Mouse (Mus musculus): ENCODE measurements around the gene Spindoc.

DNA sequence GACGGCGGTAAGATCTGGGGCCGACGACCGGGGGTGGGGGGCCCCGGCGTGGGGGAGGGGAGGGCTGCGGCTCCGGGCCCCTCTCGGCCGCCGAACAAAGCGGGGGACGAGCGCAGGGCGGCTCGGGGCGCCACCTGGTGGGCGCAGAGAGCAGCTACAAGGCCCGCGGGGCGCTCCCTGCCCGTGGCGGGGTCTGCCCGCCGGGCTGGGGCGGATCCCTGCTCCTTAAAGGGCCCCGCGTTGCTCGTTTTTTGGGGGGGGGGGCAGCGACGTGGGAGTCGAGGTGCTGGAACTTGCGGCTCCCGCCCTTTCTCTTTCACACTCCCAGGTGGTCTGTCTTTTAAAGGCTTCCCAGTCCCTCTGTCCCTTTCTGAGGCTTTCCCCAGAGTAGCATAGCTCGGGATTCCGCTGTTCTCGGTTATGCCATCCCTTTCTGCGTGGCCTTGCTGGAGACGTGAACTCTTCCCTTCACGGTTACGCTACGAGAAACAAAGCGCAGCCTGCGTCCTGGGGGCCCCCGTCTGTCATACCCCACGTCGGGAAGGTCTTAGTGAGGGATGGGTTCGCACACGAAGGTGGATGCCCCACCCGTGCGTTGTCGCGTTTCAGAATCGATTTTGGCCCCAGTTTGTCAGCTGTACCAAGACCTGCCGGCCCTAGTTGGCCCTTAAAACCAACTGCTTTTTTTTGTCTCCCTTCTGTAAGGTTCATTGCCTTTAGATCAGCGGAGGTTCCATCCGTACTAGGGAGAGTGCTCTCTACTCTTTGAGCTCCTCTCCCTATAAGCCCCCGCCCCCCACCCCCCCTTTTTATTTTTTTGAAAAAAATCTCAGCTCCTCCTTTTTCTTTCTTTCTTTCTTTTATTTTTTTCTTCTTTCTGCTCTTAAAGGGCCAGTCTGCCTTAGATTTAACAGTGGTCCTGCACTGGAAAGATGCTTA, 35.4 kb upstream of the Spindoc start:
- TF ChIP-seq POLR2AphosphoS5 (IDR thresholded peaks at IDR 0.05; ENCODE audit: insufficient replicate concordance, low read depth, low read length) (no peak), GATA1 (IDR thresholded peaks at IDR 0.05; ENCODE audit: borderline replicate concordance, low read length) (no peak), TAL1 (conservative IDR thresholded peaks at IDR 0.05; ENCODE audit: low read depth, low read length) (no peak), CTCF (IDR thresholded peaks at IDR 0.05; ENCODE audit: low read depth, low read length) (peak; percentile 62; the same call in 1 of the 2 replicates)

All from G1E (cell line).